Mouse (Mus musculus): ENCODE results near the gene Usp9x.

- TF ChIP-seq CTCF (IDR thresholded peaks at IDR 0.05; ENCODE audit: low read depth) (no peak), EP300 (IDR thresholded peaks at IDR 0.05; ENCODE audit: low read depth) (no peak)
These were observed 32.1 kb upstream of the Usp9x start for GRCm38 (mm10) chrX:13039211-13039610.

Measured in liver, postnatal 0 days (tissue).